Mouse (Mus musculus) lung, embryonic 16.5 days (tissue): ENCODE data around the gene Ifitm1. TPM values are rescaled to one million over a fixed set of nuclear protein-coding genes. Genes with fewer than 3 reads are reported as not detected.
"Not testable (repeated sequence)": the region's sequence is repeated elsewhere in the genome, so short reads cannot be mapped to it uniquely, and the experiment has no call there.

ENCODE experiments used
- ATAC-seq: fragments of 200-750 bp; cut with Nextera tagmentation; 2 replicates; pipeline ENCODE4 v1.8.0; 2017; ENCODE audit warnings: low read depth, mild to moderate bottlenecking, moderate library complexity
- H3K27ac ChIP-seq: fragments of 300-500 bp; sonication (generic); 2 replicates; pipeline ENCODE4 v1.5.1; 2014; ENCODE audit warnings: mild to moderate bottlenecking, control low read depth, low read length
- H3K27me3 ChIP-seq: fragments of 300-500 bp; sonication (generic); 2 replicates; pipeline ENCODE4 v1.6.1; 2014; ENCODE audit warnings: low read depth, low read length, mixed read lengths; ENCODE audit not compliant: control insufficient read depth, insufficient read depth
- H3K36me3 ChIP-seq: fragments of 300-500 bp; sonication (generic); 2 replicates; pipeline ENCODE4 v1.6.1; 2014; ENCODE audit warnings: low read length; ENCODE audit not compliant: control insufficient read depth, insufficient read depth
- H3K4me1 ChIP-seq: fragments of 300-500 bp; sonication (generic); replicated peaks from 2 replicates; pipeline ENCODE4 v1.6.1; 2014; ENCODE audit warnings: low read length, mixed read lengths; ENCODE audit not compliant: control insufficient read depth, insufficient read depth
- H3K4me2 ChIP-seq: fragments of 300-500 bp; sonication (generic); 2 replicates; pipeline ENCODE4 v1.6.1; 2014; ENCODE audit warnings: low read depth, low read length, control low read depth
- H3K4me3 ChIP-seq: fragments of 300-500 bp; sonication (generic); 2 replicates; pipeline ENCODE4 v1.5.1; 2014; ENCODE audit warnings: mild to moderate bottlenecking, low read length, control low read depth
- H3K9ac ChIP-seq: fragments of 300-500 bp; sonication (generic); 2 replicates; pipeline ENCODE4 v1.6.1; 2014; ENCODE audit warnings: low read length, control low read depth
- H3K9me3 ChIP-seq: fragments of 300-500 bp; sonication (generic); 2 replicates; pipeline ENCODE4 v1.6.1; 2016; ENCODE audit warnings: low read length; ENCODE audit not compliant: control insufficient read depth
- WGBS: fragments of 180-500 bp; shearing (Covaris S2); extraction: QIAGEN DNeasy Blood & Tissue Kit; methylation state at CpG from one replicate; pipeline ENCODE4 v1.1.7; 2014; 5-methylcytosine and 5-hydroxymethylcytosine counted together
- polyA plus RNA-seq: library from polyadenylated mRNA; unstranded; fragments of >200 nt; fragmentation: Nextera tagmentation; extraction: Ambion mirVana; gene quantifications from 2 replicates; pipeline ENCODE4 v1.2.1, GENCODE M21; 2015

Gene Ifitm1
- polyA plus RNA-seq, 1 experiment from 2014 or later: 38.8 TPM

GRCm38 (mm10) chr7:141011238-141011770 is 44.3 kb downstream of the Ifitm1 start:
- no peaks in the 10 kb centered on the region for H3K27me3 ChIP-seq
- no peaks in the 10 kb centered on the region for H3K36me3 ChIP-seq
- H3K9me3 ChIP-seq: no peaks in the 10 kb centered on the region; the same call in 1 of the 2 replicates
- 0 out of 2 replicates have a peak, but pooled peaks have one; percentile 3 for ATAC-seq
- H3K4me3 ChIP-seq: no peak overlapping the region
- peak overlapping the region; percentile 75 for H3K27ac ChIP-seq
- 84% methylated on average over 7 of the region's 7 CpGs for WGBS
- H3K4me2 ChIP-seq: no peak overlapping the region
- peak overlapping the region; percentile 56 for H3K9ac ChIP-seq
- H3K4me1 ChIP-seq: peaks cover 11% of the 10 kb centered on the region

- ATAC-seq: no peak
- H3K27ac ChIP-seq: no peak overlapping the region
- 82% methylated on average over 10 of the region's 10 CpGs for WGBS
- H3K27me3 ChIP-seq: no peaks in the 10 kb centered on the region
- no peaks in the 10 kb centered on the region for H3K36me3 ChIP-seq
- no peaks in the 10 kb centered on the region for H3K4me1 ChIP-seq
- no peaks in the 10 kb centered on the region; the same call in 1 of the 2 replicates for H3K9me3 ChIP-seq
- no peak overlapping the region for H3K4me3 ChIP-seq
- no peak overlapping the region for H3K9ac ChIP-seq
- H3K4me2 ChIP-seq: no peak overlapping the region
Measured at GRCm38 (mm10) chr7:141016707-141017697, 50.0 kb downstream of the Ifitm1 start.

GRCm38 (mm10) chr7:141017824-141018223 is 50.8 kb downstream of the Ifitm1 start, which contains the start of gene Ifitm6:
Gene Ifitm6 (minus strand): TSS chr7:141017924.
- H3K9ac ChIP-seq, H3K4me2 ChIP-seq, H3K9me3 ChIP-seq, ATAC-seq, H3K4me1 ChIP-seq, H3K27ac ChIP-seq, H3K4me3 ChIP-seq, H3K36me3 ChIP-seq, H3K27me3 ChIP-seq: not testable (repeated sequence)
- whole genome bisulfite sequencing: 82% methylated on average over 1 of the region's 1 CpGs

GRCm38 (mm10) chr7:141019028-141019427 is 52.0 kb downstream of the Ifitm1 start:
- 92% methylated on average over 5 of the region's 5 CpGs for WGBS
- no peak overlapping the region for H3K4me2 ChIP-seq
- no peak overlapping the region for H3K9ac ChIP-seq
- no peak overlapping the region for H3K4me3 ChIP-seq
- no peaks in the 10 kb centered on the region for H3K36me3 ChIP-seq
- ATAC-seq: no peak
- H3K9me3 ChIP-seq: no peaks in the 10 kb centered on the region; the same call in 1 of the 2 replicates
- no peaks in the 10 kb centered on the region for H3K4me1 ChIP-seq
- no peak overlapping the region for H3K27ac ChIP-seq
- H3K27me3 ChIP-seq: no peaks in the 10 kb centered on the region

Other genes starting within 250 kb of the Ifitm1 start
- 0.43 and 0.63 TPM in 2 replicates for gene Cyp2e1, start 203.5 kb upstream of the Ifitm1 start, polyA plus RNA-seq
- gene Syce1, start 179.4 kb upstream of the Ifitm1 start, polyA plus RNA-seq: 0.24 and 0.40 TPM in 2 replicates
- 0.38 and 0.74 TPM in 2 replicates for gene Zfp941, start 145.0 kb upstream of the Ifitm1 start, polyA plus RNA-seq
- 5.5 and 9.7 TPM in 2 replicates for gene Urah, start 132.2 kb upstream of the Ifitm1 start, polyA plus RNA-seq
- gene Scgb1c1, start 121.7 kb upstream of the Ifitm1 start, polyA plus RNA-seq: 0.39 TPM in 1 of 2 replicates, not detected in the other
- gene Odf3, start 119.4 kb upstream of the Ifitm1 start, polyA plus RNA-seq: not detected in 2 replicates
- not detected in 2 replicates for gene Gm45785, start 110.9 kb upstream of the Ifitm1 start, polyA plus RNA-seq
- gene Ric8a, start 110.3 kb upstream of the Ifitm1 start, polyA plus RNA-seq: 59.0 and 64.3 TPM in 2 replicates
- 40.3 and 44.2 TPM in 2 replicates for gene Bet1l, start 109.6 kb upstream of the Ifitm1 start, polyA plus RNA-seq
- 211 and 213 TPM in 2 replicates for gene Psmd13, start 85.3 kb upstream of the Ifitm1 start, polyA plus RNA-seq
- gene Sirt3, start 84.9 kb upstream of the Ifitm1 start, polyA plus RNA-seq: 23.5 and 25.4 TPM in 2 replicates
- gene Cox8b, start 66.8 kb upstream of the Ifitm1 start, polyA plus RNA-seq: 10.0 and 14.1 TPM in 2 replicates
- gene Nlrp6, start 46.3 kb upstream of the Ifitm1 start, polyA plus RNA-seq: 0.16 and 0.88 TPM in 2 replicates
- 20.5 and 23.4 TPM in 2 replicates for gene Pgghg, start 25.8 kb upstream of the Ifitm1 start, polyA plus RNA-seq
- 2.8 and 6.6 TPM in 2 replicates for gene Ifitm5, start 16.9 kb upstream of the Ifitm1 start, polyA plus RNA-seq
- 0.67 TPM in 1 of 2 replicates, not detected in the other for gene Gm45717, start 11.3 kb upstream of the Ifitm1 start, polyA plus RNA-seq
- 949 and 984 TPM in 2 replicates for gene Ifitm2, start 11.2 kb upstream of the Ifitm1 start, polyA plus RNA-seq
- 262 and 316 TPM in 2 replicates for gene Ifitm3, start 43.5 kb downstream of the Ifitm1 start, polyA plus RNA-seq
- gene Ifitm6, start 50.7 kb downstream of the Ifitm1 start, polyA plus RNA-seq: 1.5 and 1.8 TPM in 2 replicates
- not detected in 2 replicates for gene Gm17387, start 61.9 kb downstream of the Ifitm1 start, polyA plus RNA-seq
- 3.2 and 3.8 TPM in 2 replicates for gene B4galnt4, start 93.9 kb downstream of the Ifitm1 start, polyA plus RNA-seq
- gene Pkp3, start 111.0 kb downstream of the Ifitm1 start, polyA plus RNA-seq: 16.6 and 18.5 TPM in 2 replicates
- 17.7 and 20.4 TPM in 2 replicates for gene Sigirr, start 133.4 kb downstream of the Ifitm1 start, polyA plus RNA-seq
- 6.7 and 6.9 TPM in 2 replicates for gene Ano9, start 150.6 kb downstream of the Ifitm1 start, polyA plus RNA-seq
- gene Ptdss2, start 155.2 kb downstream of the Ifitm1 start, polyA plus RNA-seq: 60.3 and 65.2 TPM in 2 replicates
- 153 and 165 TPM in 2 replicates for gene Rnh1, start 205.6 kb downstream of the Ifitm1 start, polyA plus RNA-seq
- 48.5 and 48.8 TPM in 2 replicates for gene Hras, start 226.8 kb downstream of the Ifitm1 start, polyA plus RNA-seq
- gene Lrrc56, start 226.9 kb downstream of the Ifitm1 start, polyA plus RNA-seq: 8.6 and 8.9 TPM in 2 replicates
- 1.3 and 1.4 TPM in 2 replicates for gene Lmntd2, start 246.9 kb downstream of the Ifitm1 start, polyA plus RNA-seq
- gene Rassf7, start 248.6 kb downstream of the Ifitm1 start, polyA plus RNA-seq: 69.4 and 86.6 TPM in 2 replicates